Mouse (Mus musculus) heart, postnatal 0 days (tissue): ENCODE data around the gene Mia3. TPM values are rescaled to one million over a fixed set of nuclear protein-coding genes. Genes with fewer than 3 reads are reported as not detected.
A peak's percentile ranks its signal among the peaks of the same experiment; 100 is the strongest.
"Not testable (repeated sequence)": the region's sequence is repeated elsewhere in the genome, so short reads cannot be mapped to it uniquely, and the experiment has no call there.

Experiments
- ATAC-seq: fragments of 200-750 bp; cut with Nextera tagmentation; 2 replicates; pipeline ENCODE4 v1.8.0; 2017; ENCODE audit warnings: low read depth, moderate number of reproducible peaks, moderate library complexity; ENCODE audit not compliant: insufficient read depth
- DNase-seq: peaks from one replicate; pipeline ENCODE4 v3.0.0-alpha.2; 2016; ENCODE audit warnings: low spot score
- H3K27ac ChIP-seq: fragments of 300-500 bp; sonication (generic); 2 replicates; pipeline ENCODE4 v1.5.1; 2014; ENCODE audit warnings: low read depth, mild to moderate bottlenecking
- H3K27me3 ChIP-seq: fragments of 300-500 bp; sonication (generic); 2 replicates; pipeline ENCODE4 v1.6.1; 2014; ENCODE audit warnings: low read length, mixed read lengths; ENCODE audit not compliant: control insufficient read depth, insufficient read depth
- H3K36me3 ChIP-seq: fragments of 300-500 bp; sonication (generic); replicated peaks from 2 replicates; pipeline ENCODE4 v1.6.1; 2014; ENCODE audit warnings: low read length, mixed read lengths; ENCODE audit not compliant: control insufficient read depth, insufficient read depth
- H3K4me1 ChIP-seq: fragments of 300-500 bp; sonication (generic); 2 replicates; pipeline ENCODE4 v1.6.1; 2014; ENCODE audit warnings: antibody characterized with exemption; ENCODE audit not compliant: control insufficient read depth, insufficient read depth
- H3K4me2 ChIP-seq: fragments of 300-500 bp; sonication (generic); 2 replicates; pipeline ENCODE4 v1.6.1; 2014; ENCODE audit warnings: low read depth, mild to moderate bottlenecking, low read length, moderate library complexity
- H3K4me3 ChIP-seq: fragments of 300-500 bp; sonication (generic); 2 replicates; pipeline ENCODE4 v1.5.1; 2014; ENCODE audit warnings: low read depth, low read length
- H3K9ac ChIP-seq: fragments of 300-500 bp; sonication (generic); replicated peaks from 2 replicates; pipeline ENCODE4 v1.6.1; 2014; ENCODE audit warnings: low read depth, low read length, mixed read lengths
- H3K9me3 ChIP-seq: fragments of 300-500 bp; sonication (generic); replicated peaks from 2 replicates; pipeline ENCODE4 v1.6.1; 2016; ENCODE audit warnings: low read length; ENCODE audit not compliant: control insufficient read depth
- CTCF ChIP-seq: IDR thresholded peaks from 2 replicates; pipeline ENCODE4 v1.5.1; 2016; ENCODE audit warnings: antibody characterized with exemption, control low read depth, low read depth
- EP300 ChIP-seq: IDR thresholded peaks from 2 replicates; pipeline ENCODE4 v1.6.1; 2016; ENCODE audit warnings: antibody characterized with exemption, low read depth
- WGBS: fragments of 180-500 bp; shearing (Covaris S2); extraction: QIAGEN DNeasy Blood & Tissue Kit; methylation state at CpG from one replicate; pipeline ENCODE4 v1.1.7; 2014; 5-methylcytosine and 5-hydroxymethylcytosine counted together
- polyA plus RNA-seq: library from polyadenylated mRNA; unstranded; fragments of >200 nt; fragmentation: Nextera tagmentation; extraction: Ambion mirVana; gene quantifications from 2 replicates; pipeline ENCODE4 v1.2.1, GENCODE M21; 2015
- total RNA-seq: library from RNA; depleted of rRNA; stranded (reverse); fragments of >200 nt; gene quantifications from 2 replicates; pipeline ENCODE4 v1.2.3, GENCODE M21; 2014; ENCODE audit warnings: low replicate concordance

The Mia3 gene
- total and polyA plus RNA-seq, 2 experiments from 2014 or later, result 46.0 to 168 TPM

DNA sequence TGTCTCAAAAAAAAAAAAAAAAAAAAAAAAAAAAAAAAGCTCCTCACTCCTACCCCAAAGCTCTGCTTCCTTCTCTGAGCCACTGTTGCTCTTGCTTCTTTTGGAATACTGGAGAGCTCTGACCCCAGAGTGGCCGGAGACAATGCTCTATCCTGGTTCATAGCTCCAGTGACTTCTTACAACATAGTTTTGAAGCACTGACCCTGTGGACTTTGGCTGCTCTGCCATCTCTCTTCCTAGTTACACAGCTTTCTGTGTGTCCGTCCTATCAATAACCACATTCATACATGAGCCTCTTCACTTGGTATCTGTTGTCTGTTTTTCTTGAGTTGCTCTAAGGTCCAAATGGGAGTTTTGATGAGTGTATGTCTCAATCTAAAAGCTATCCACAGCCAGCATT, 57.3 kb downstream of the Mia3 start:
- Histone ChIP-seq H3K4me3 (no peak overlapping the region), H3K27me3 (no peaks in the 10 kb centered on the region), H3K4me2 (no peak overlapping the region), H3K27ac (no peak overlapping the region), H3K4me1 (no peaks in the 10 kb centered on the region), H3K9me3 (no peaks in the 10 kb centered on the region), H3K36me3 (peaks cover 69% of the 10 kb centered on the region), H3K9ac (no peak overlapping the region)
- 91% methylated on average over 2 of the region's 2 CpGs for WGBS
- no peak for TF ChIP-seq EP300
- TF ChIP-seq CTCF, result no peak
- ATAC-seq, result no peak
- no peak for DNase-seq

GRCm38 (mm10) chr1:183309601-183310000, 59.8 kb downstream of the Mia3 start:
- not testable (repeated sequence) for H3K27ac ChIP-seq, H3K9me3 ChIP-seq, H3K9ac ChIP-seq, ATAC-seq, H3K4me2 ChIP-seq, H3K4me1 ChIP-seq, H3K4me3 ChIP-seq, H3K27me3 ChIP-seq, DNase-seq
- WGBS, result 91% methylated on average over 2 of the region's 2 CpGs
- H3K36me3 ChIP-seq, result peaks cover 50% of the 10 kb centered on the region

- Histone ChIP-seq H3K9ac (no peak overlapping the region), H3K27ac (no peak overlapping the region), H3K4me2 (no peak overlapping the region), H3K9me3 (no peaks in the 10 kb centered on the region), H3K27me3 (no peaks in the 10 kb centered on the region), H3K36me3 (peaks cover 39% of the 10 kb centered on the region), H3K4me3 (no peak overlapping the region), H3K4me1 (no peaks in the 10 kb centered on the region)
- DNase-seq (no peak), ATAC-seq (no peak)
- WGBS, result 88% methylated on average over 1 of the region's 1 CpGs
- TF ChIP-seq CTCF, result no peak
These were observed 60.9 kb downstream of the Mia3 start for GRCm38 (mm10) chr1:183308476-183308875.

GRCm38 (mm10) chr1:183307555-183307954, 61.8 kb downstream of the Mia3 start:
- H3K27me3 ChIP-seq, result no peaks in the 10 kb centered on the region
- DNase-seq (no peak), ATAC-seq (no peak)
- no peak overlapping the region for H3K9ac ChIP-seq
- H3K4me1 ChIP-seq, result no peaks in the 10 kb centered on the region
- H3K4me2 ChIP-seq, result no peak overlapping the region
- H3K27ac ChIP-seq, result no peak overlapping the region
- 78% methylated on average over 3 of the region's 3 CpGs for WGBS
- TF ChIP-seq EP300, result no peak
- TF ChIP-seq CTCF, result no peak
- peaks cover 31% of the 10 kb centered on the region for H3K36me3 ChIP-seq
- H3K9me3 ChIP-seq, result no peaks in the 10 kb centered on the region
- H3K4me3 ChIP-seq, result no peak overlapping the region

DNA sequence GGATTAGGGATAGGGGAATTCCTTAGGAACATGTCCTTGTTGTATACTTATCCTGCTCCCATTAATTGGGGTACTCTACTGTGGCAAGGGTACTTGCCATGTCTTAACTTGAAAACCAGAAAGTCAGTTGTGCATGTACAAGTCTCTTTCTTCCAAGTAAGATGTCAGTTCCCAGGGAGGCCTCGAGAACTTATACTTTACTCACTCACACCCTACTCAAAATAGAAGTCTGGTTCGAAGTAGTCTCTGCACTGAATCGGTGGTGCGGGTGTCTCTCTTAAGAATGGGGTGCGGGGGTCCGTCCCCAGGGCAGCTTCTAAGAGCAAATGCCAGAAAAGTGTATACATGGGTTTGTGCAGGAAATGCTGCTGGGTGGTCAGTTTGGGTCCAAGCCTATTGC, 70.2 kb downstream of the Mia3 start:
- no peaks in the 10 kb centered on the region for H3K27me3 ChIP-seq

DNA sequence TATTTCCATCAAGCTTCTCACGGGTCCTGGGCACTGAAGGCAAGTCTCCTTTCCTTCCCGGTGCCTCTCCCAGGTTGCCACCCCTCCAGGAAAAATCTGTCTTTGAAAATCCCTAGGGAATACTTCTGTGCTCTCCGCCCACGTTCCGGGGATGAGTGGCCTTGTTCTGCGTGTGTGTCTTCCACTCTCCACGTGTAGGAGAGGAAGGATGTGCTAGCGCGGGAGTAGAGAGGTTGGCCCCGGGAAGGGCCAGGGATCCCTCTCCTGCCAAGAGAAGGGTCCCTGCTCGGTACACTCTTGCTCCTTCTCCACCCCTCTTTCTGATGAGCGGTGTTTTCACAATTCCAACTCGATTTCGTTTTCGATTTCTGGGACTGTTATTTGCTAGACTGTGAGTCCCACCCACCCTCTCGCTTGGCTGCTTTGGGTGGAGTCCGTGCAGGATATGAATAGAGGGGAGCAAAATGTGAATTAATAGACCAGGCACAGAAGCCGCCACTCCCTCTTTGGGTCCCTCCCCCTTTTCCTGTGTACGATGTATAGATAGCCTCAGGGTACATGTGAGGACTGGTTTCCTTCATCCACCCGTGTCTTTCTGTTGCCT, 71.4 kb downstream of the Mia3 start:
- Histone ChIP-seq H3K4me3 (peak overlapping the region; percentile 60), H3K27ac (peak overlapping the region; percentile 72), H3K9me3 (no peaks in the 10 kb centered on the region), H3K9ac (peak overlapping the region; percentile 57), H3K36me3 (peaks cover 11% of the 10 kb centered on the region), H3K27me3 (no peaks in the 10 kb centered on the region), H3K4me1 (no peaks in the 10 kb centered on the region), H3K4me2 (peak overlapping the region; percentile 63)
- ATAC-seq (no peak), DNase-seq (peak; percentile 47)
- TF ChIP-seq CTCF (no peak), EP300 (no peak)
- WGBS, result 0% methylated on average over 20 of the region's 20 CpGs

More for the DNA sequence above, 70.2 kb downstream of the Mia3 start:
- no peaks in the 10 kb centered on the region for H3K9me3 ChIP-seq
- no peaks in the 10 kb centered on the region for H3K4me1 ChIP-seq
- H3K9ac ChIP-seq, result no peak overlapping the region
- DNase-seq (peak; percentile 100), ATAC-seq (no peak)
- H3K4me3 ChIP-seq, result no peak overlapping the region
- TF ChIP-seq CTCF (no peak), EP300 (no peak)
- H3K27ac ChIP-seq, result no peak overlapping the region
- 80% methylated on average over 6 of the region's 6 CpGs for WGBS
- no peaks in the 10 kb centered on the region for H3K36me3 ChIP-seq
- no peak overlapping the region for H3K4me2 ChIP-seq
